Mouse (Mus musculus) liver, embryonic 15.5 days (tissue): ENCODE measurements around the gene Gsx2. TPM values are rescaled to one million over a fixed set of nuclear protein-coding genes. Genes with fewer than 3 reads are reported as not detected.

Experiments used
- ATAC-seq: fragments of 200-750 bp; cut with Nextera tagmentation; 2 replicates; pipeline ENCODE4 v1.8.0; 2017; ENCODE audit warnings: moderate number of reproducible peaks, mild to moderate bottlenecking, moderate library complexity; ENCODE audit not compliant: insufficient read depth
- H3K27ac ChIP-seq: fragments of 300-500 bp; sonication (generic); replicated peaks from 2 replicates; pipeline ENCODE4 v1.5.1; 2015; ENCODE audit warnings: mild to moderate bottlenecking, inconsistent platforms
- H3K27me3 ChIP-seq: fragments of 300-500 bp; sonication (generic); 2 replicates; pipeline ENCODE4 v1.6.1; 2015; ENCODE audit warnings: mild to moderate bottlenecking, inconsistent platforms
- H3K36me3 ChIP-seq: fragments of 300-500 bp; sonication (generic); replicated peaks from 2 replicates; pipeline ENCODE4 v1.6.1; 2015; ENCODE audit warnings: moderate library complexity, mild to moderate bottlenecking, inconsistent platforms
- H3K4me1 ChIP-seq: fragments of 300-500 bp; sonication (generic); replicated peaks from 2 replicates; pipeline ENCODE4 v1.6.1; 2015; ENCODE audit warnings: inconsistent platforms
- H3K4me2 ChIP-seq: fragments of 300-500 bp; sonication (generic); 2 replicates; pipeline ENCODE4 v1.6.1; 2015; ENCODE audit warnings: moderate library complexity, mild to moderate bottlenecking, inconsistent platforms
- H3K4me3 ChIP-seq: fragments of 300-500 bp; sonication (generic); replicated peaks from 2 replicates; pipeline ENCODE4 v1.5.1; 2015; ENCODE audit warnings: mild to moderate bottlenecking, inconsistent platforms
- H3K9ac ChIP-seq: fragments of 300-500 bp; sonication (generic); 2 replicates; pipeline ENCODE4 v1.6.1; 2015; ENCODE audit warnings: moderate library complexity, mild to moderate bottlenecking, inconsistent platforms
- H3K9me3 ChIP-seq: fragments of 300-500 bp; sonication (generic); replicated peaks from 2 replicates; pipeline ENCODE4 v1.6.1; 2016; ENCODE audit warnings: inconsistent platforms
- WGBS: fragments of 180-500 bp; shearing (Covaris S2); methylation state at CpG from one replicate; pipeline ENCODE4 v1.1.7; 2015; ENCODE audit warnings: mixed read lengths; ENCODE audit not compliant: insufficient replicate concordance; 5-methylcytosine and 5-hydroxymethylcytosine counted together
- polyA plus RNA-seq: library from polyadenylated mRNA; unstranded; fragments of >200 nt; fragmentation: Nextera tagmentation; extraction: Ambion mirVana; gene quantifications from 2 replicates; pipeline ENCODE4 v1.2.1, GENCODE M21; 2015

The Gsx2 gene
- polyA plus RNA-seq, 1 experiment from 2014 or later: not detected

- Histone ChIP-seq H3K4me2 (no peak overlapping the region), H3K27me3 (peaks cover 100% of the 10 kb centered on the region), H3K4me1 (no peaks in the 10 kb centered on the region)
Observed at GRCm38 (mm10) chr5:75076326-75077050, 1.1 kb downstream of the Gsx2 start.

GRCm38 (mm10) chr5:75077051-75077380 lies 1.6 kb downstream of the Gsx2 start:
- WGBS: 2% methylated on average over 19 of the region's 19 CpGs
- H3K9ac ChIP-seq: no peak overlapping the region

More at GRCm38 (mm10) chr5:75076326-75077050, 1.1 kb downstream of the Gsx2 start:
- 1% methylated on average over 17 of the region's 17 CpGs for WGBS
- Histone ChIP-seq H3K27ac (no peak overlapping the region), H3K36me3 (no peaks in the 10 kb centered on the region), H3K4me3 (no peak overlapping the region), H3K9ac (no peak overlapping the region), H3K9me3 (no peaks in the 10 kb centered on the region)
- no peak for ATAC-seq

GRCm38 (mm10) chr5:75079564-75079963 lies 4.2 kb downstream of the Gsx2 start:
- no peak overlapping the region for H3K4me2 ChIP-seq
- no peaks in the 10 kb centered on the region for H3K4me1 ChIP-seq
- H3K9ac ChIP-seq: no peak overlapping the region
- H3K36me3 ChIP-seq: no peaks in the 10 kb centered on the region
- H3K27ac ChIP-seq: no peak overlapping the region
- no peaks in the 10 kb centered on the region for H3K9me3 ChIP-seq
- no peak for ATAC-seq
- peaks cover 99% of the 10 kb centered on the region for H3K27me3 ChIP-seq
- 1% methylated on average over 7 of the region's 7 CpGs for WGBS
- no peak overlapping the region for H3K4me3 ChIP-seq

More at GRCm38 (mm10) chr5:75077051-75077380, 1.6 kb downstream of the Gsx2 start:
- no peak overlapping the region for H3K4me3 ChIP-seq
- H3K4me1 ChIP-seq: no peaks in the 10 kb centered on the region
- H3K9me3 ChIP-seq: no peaks in the 10 kb centered on the region
- H3K36me3 ChIP-seq: no peaks in the 10 kb centered on the region
- ATAC-seq: no peak
- no peak overlapping the region for H3K4me2 ChIP-seq
- H3K27me3 ChIP-seq: peaks cover 99% of the 10 kb centered on the region
- no peak overlapping the region for H3K27ac ChIP-seq

- no peak overlapping the region for H3K27ac ChIP-seq
- H3K4me2 ChIP-seq: no peak overlapping the region
- H3K27me3 ChIP-seq: peaks cover 98% of the 10 kb centered on the region
- ATAC-seq: no peak
- H3K4me1 ChIP-seq: no peaks in the 10 kb centered on the region
- H3K36me3 ChIP-seq: no peaks in the 10 kb centered on the region
- H3K4me3 ChIP-seq: no peak overlapping the region
- H3K9ac ChIP-seq: no peak overlapping the region
- no peaks in the 10 kb centered on the region for H3K9me3 ChIP-seq
- WGBS: 6% methylated on average over 6 of the region's 6 CpGs
Observed at GRCm38 (mm10) chr5:75082439-75082838, 7.0 kb downstream of the Gsx2 start.

- peaks cover 97% of the 10 kb centered on the region for H3K27me3 ChIP-seq
- no peaks in the 10 kb centered on the region for H3K9me3 ChIP-seq
- H3K4me1 ChIP-seq: no peaks in the 10 kb centered on the region
- H3K36me3 ChIP-seq: no peaks in the 10 kb centered on the region
- ATAC-seq: no peak
- no peak overlapping the region for H3K4me3 ChIP-seq
- no peak overlapping the region for H3K27ac ChIP-seq
- WGBS: 4% methylated on average over 14 of the region's 14 CpGs
- no peak overlapping the region for H3K4me2 ChIP-seq
- H3K9ac ChIP-seq: no peak overlapping the region
Observed at GRCm38 (mm10) chr5:75083061-75083460, 7.7 kb downstream of the Gsx2 start.

GRCm38 (mm10) chr5:75083591-75084392 lies 8.4 kb downstream of the Gsx2 start:
- Histone ChIP-seq H3K9me3 (no peaks in the 10 kb centered on the region), H3K9ac (no peak overlapping the region), H3K4me1 (no peaks in the 10 kb centered on the region), H3K4me2 (no peak overlapping the region), H3K27me3 (peaks cover 95% of the 10 kb centered on the region), H3K4me3 (no peak overlapping the region), H3K27ac (no peak overlapping the region), H3K36me3 (no peaks in the 10 kb centered on the region)
- no peak for ATAC-seq
- WGBS: 2% methylated on average over 27 of the region's 27 CpGs

GRCm38 (mm10) chr5:75084393-75084870 lies 9.0 kb downstream of the Gsx2 start:
- no peak overlapping the region for H3K9ac ChIP-seq
- no peaks in the 10 kb centered on the region for H3K9me3 ChIP-seq
- no peak overlapping the region for H3K27ac ChIP-seq
- peaks cover 93% of the 10 kb centered on the region for H3K27me3 ChIP-seq
- no peaks in the 10 kb centered on the region for H3K36me3 ChIP-seq
- ATAC-seq: no peak
- 3% methylated on average over 8 of the region's 8 CpGs for WGBS
- H3K4me2 ChIP-seq: no peak overlapping the region
- H3K4me1 ChIP-seq: no peaks in the 10 kb centered on the region
- H3K4me3 ChIP-seq: no peak overlapping the region

GRCm38 (mm10) chr5:75084871-75085520 lies 9.6 kb downstream of the Gsx2 start:
- Histone ChIP-seq H3K4me3 (no peak overlapping the region), H3K27ac (no peak overlapping the region)

GRCm38 (mm10) chr5:75085521-75085875 lies 10.1 kb downstream of the Gsx2 start:
- Histone ChIP-seq H3K4me3 (no peak overlapping the region), H3K4me2 (no peak overlapping the region), H3K27ac (no peak overlapping the region), H3K27me3 (peaks cover 84% of the 10 kb centered on the region), H3K9me3 (no peaks in the 10 kb centered on the region), H3K4me1 (no peaks in the 10 kb centered on the region), H3K9ac (no peak overlapping the region), H3K36me3 (no peaks in the 10 kb centered on the region)
- ATAC-seq: no peak
- WGBS: 4% methylated on average over 17 of the region's 17 CpGs

More at GRCm38 (mm10) chr5:75084871-75085520, 9.6 kb downstream of the Gsx2 start:
- 2% methylated on average over 25 of the region's 25 CpGs for WGBS
- Histone ChIP-seq H3K27me3 (peaks cover 90% of the 10 kb centered on the region), H3K4me1 (no peaks in the 10 kb centered on the region), H3K9me3 (no peaks in the 10 kb centered on the region), H3K9ac (no peak overlapping the region), H3K36me3 (no peaks in the 10 kb centered on the region), H3K4me2 (no peak overlapping the region)
- no peak for ATAC-seq

- ATAC-seq: no peak
- WGBS: 6% methylated on average over 4 of the region's 4 CpGs
- Histone ChIP-seq H3K4me3 (no peak overlapping the region), H3K27ac (no peak overlapping the region), H3K9me3 (no peaks in the 10 kb centered on the region), H3K27me3 (peaks cover 80% of the 10 kb centered on the region), H3K9ac (no peak overlapping the region), H3K4me2 (no peak overlapping the region), H3K36me3 (no peaks in the 10 kb centered on the region), H3K4me1 (no peaks in the 10 kb centered on the region)
Observed at GRCm38 (mm10) chr5:75085906-75086305, 10.5 kb downstream of the Gsx2 start.

GRCm38 (mm10) chr5:75106511-75106910 lies 31.1 kb downstream of the Gsx2 start:
- WGBS: 61% methylated on average over 3 of the region's 3 CpGs
- Histone ChIP-seq H3K36me3 (no peaks in the 10 kb centered on the region), H3K4me3 (no peak overlapping the region), H3K9me3 (no peaks in the 10 kb centered on the region), H3K4me1 (no peaks in the 10 kb centered on the region), H3K9ac (no peak overlapping the region), H3K4me2 (no peak overlapping the region), H3K27ac (no peak overlapping the region), H3K27me3 (no peaks in the 10 kb centered on the region)
- ATAC-seq: no peak
